Mouse (Mus musculus) embryonic fibroblast, embryonic 13.5 days (primary cell): Measurements from ENCODE around the gene Hpse.

Source experiments
- CTCF ChIP-seq: IDR thresholded peaks from 2 replicates; pipeline ENCODE4 v1.5.1; 2011; ENCODE audit warnings: mild to moderate bottlenecking, control low read depth, low read length, moderate library complexity, borderline replicate concordance; ENCODE audit not compliant: insufficient read depth
- POLR2A ChIP-seq: IDR thresholded peaks from 2 replicates; pipeline ENCODE4 v1.6.1; 2011; ENCODE audit warnings: low read depth, mild to moderate bottlenecking, control low read depth, low read length, moderate library complexity

GRCm38 (mm10) chr5:100648546-100648945 is 71.0 kb downstream of the Hpse start:
- TF ChIP-seq CTCF, result no peak
- no peak for TF ChIP-seq POLR2A
